Mouse (Mus musculus): ENCODE measurements around the gene Epm2a. TPM values are rescaled to one million over a fixed set of nuclear protein-coding genes. Genes with fewer than 3 reads are reported as not detected.
"Not testable (repeated sequence)": the region's sequence is repeated elsewhere in the genome, so short reads cannot be mapped to it uniquely, and the experiment has no call there.

Gene Epm2a
- polyA plus RNA-seq (2015; fragmentation: Nextera tagmentation; extraction: Ambion mirVana) = 0.71 and 1.6 TPM in 2 replicates

- WGBS = under 1% methylated on average over 88 of the region's 106 CpGs
- 0 out of 2 replicates have a peak, but pooled peaks cover 4% of the 10 kb centered on the region for H3K4me1 ChIP-seq (replicated peaks)
- peak within 1 kb of the TSS; percentile 66 for H3K4me2 ChIP-seq (replicated peaks)
- peak within 1 kb of the TSS; percentile 69 for H3K4me3 ChIP-seq (replicated peaks)
- 0 out of 2 replicates have a peak, but pooled peaks cover 4% of the 10 kb centered on the region for H3K27me3 ChIP-seq
- peak within 1 kb of the TSS; percentile 98 for H3K27ac ChIP-seq
- H3K9me3 ChIP-seq = peaks cover 6% of the 10 kb centered on the region; the same call in 1 of the 2 replicates
- peak; percentile 98 for ATAC-seq
- no peaks in the 10 kb centered on the region for H3K36me3 ChIP-seq
- peak within 1 kb of the TSS; percentile 89 for H3K9ac ChIP-seq (replicated peaks)
Measured at GRCm38 (mm10) chr10:11343205-11344141, at the start of gene Epm2a. TSS of gene Epm2a (plus strand) at chr10:11343404.

GRCm38 (mm10) chr10:11298418-11298817 lies 44.8 kb upstream of the Epm2a start:
- Histone ChIP-seq H3K9me3 (no peaks in the 10 kb centered on the region), H3K36me3 (peaks cover 13% of the 10 kb centered on the region), H3K27me3 (no peaks in the 10 kb centered on the region), H3K4me3 (replicated peaks) (no peak overlapping the region), H3K4me2 (replicated peaks) (no peak overlapping the region), H3K9ac (replicated peaks) (no peak overlapping the region), H3K4me1 (replicated peaks) (peaks cover 3% of the 10 kb centered on the region; the same call in 1 of the 2 replicates), H3K27ac (no peak overlapping the region)
- no peak for ATAC-seq
- WGBS = 95% methylated on average over 6 of the region's 6 CpGs

- 90% methylated on average over 9 of the region's 9 CpGs for WGBS
- ATAC-seq = no peak
Measured at GRCm38 (mm10) chr10:11305365-11306053, 37.7 kb upstream of the Epm2a start.

GRCm38 (mm10) chr10:11306054-11306367 lies 37.2 kb upstream of the Epm2a start:
- 69% methylated on average over 2 of the region's 2 CpGs for WGBS
- no peak overlapping the region for H3K4me3 ChIP-seq (replicated peaks)
- no peak overlapping the region for H3K9ac ChIP-seq (replicated peaks)
- no peak for ATAC-seq
- H3K27me3 ChIP-seq = no peaks in the 10 kb centered on the region
- 0 out of 2 replicates have a peak, but pooled peaks cover 4% of the 10 kb centered on the region for H3K36me3 ChIP-seq
- H3K9me3 ChIP-seq = 0 out of 2 replicates have a peak, but pooled peaks cover 3% of the 10 kb centered on the region
- H3K27ac ChIP-seq = no peak overlapping the region
- H3K4me2 ChIP-seq (replicated peaks) = no peak overlapping the region
- no peaks in the 10 kb centered on the region for H3K4me1 ChIP-seq (replicated peaks)

More at GRCm38 (mm10) chr10:11305365-11306053, 37.7 kb upstream of the Epm2a start:
- no peak overlapping the region for H3K4me3 ChIP-seq (replicated peaks)
- H3K36me3 ChIP-seq = 0 out of 2 replicates have a peak, but pooled peaks cover 4% of the 10 kb centered on the region
- H3K9me3 ChIP-seq = 0 out of 2 replicates have a peak, but pooled peaks cover 3% of the 10 kb centered on the region
- H3K4me2 ChIP-seq (replicated peaks) = no peak overlapping the region
- H3K9ac ChIP-seq (replicated peaks) = no peak overlapping the region
- no peaks in the 10 kb centered on the region for H3K4me1 ChIP-seq (replicated peaks)
- H3K27ac ChIP-seq = no peak overlapping the region
- H3K27me3 ChIP-seq = no peaks in the 10 kb centered on the region

DNA sequence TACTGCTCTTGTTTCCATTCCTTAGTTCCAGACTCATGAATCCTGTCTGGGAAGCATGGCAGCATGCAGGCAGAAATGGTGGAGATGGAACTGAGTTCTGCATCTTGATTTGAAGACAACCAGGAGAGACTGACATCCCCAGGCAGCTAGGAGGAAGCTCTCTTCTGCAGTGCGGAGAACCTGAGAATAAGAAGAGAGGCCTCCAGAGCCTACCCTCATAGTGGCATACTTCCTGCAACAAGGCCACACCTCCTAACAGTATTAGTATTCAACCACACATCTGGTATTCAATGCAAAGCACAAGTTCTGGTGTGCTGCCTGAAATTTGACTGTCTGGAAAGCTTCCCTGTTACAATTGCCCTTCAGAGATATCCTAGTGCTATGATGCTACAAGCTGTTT lies 33.3 kb upstream of the Epm2a start:
- Histone ChIP-seq H3K4me2 (replicated peaks) (no peak overlapping the region), H3K27ac (no peak overlapping the region), H3K4me3 (replicated peaks) (no peak overlapping the region), H3K9ac (replicated peaks) (no peak overlapping the region), H3K27me3 (no peaks in the 10 kb centered on the region), H3K4me1 (replicated peaks) (no peaks in the 10 kb centered on the region), H3K36me3 (0 out of 2 replicates have a peak, but pooled peaks cover 4% of the 10 kb centered on the region), H3K9me3 (0 out of 2 replicates have a peak, but pooled peaks cover 3% of the 10 kb centered on the region)
- WGBS = 95% methylated on average over 1 of the region's 1 CpGs
- no peak for ATAC-seq

DNA sequence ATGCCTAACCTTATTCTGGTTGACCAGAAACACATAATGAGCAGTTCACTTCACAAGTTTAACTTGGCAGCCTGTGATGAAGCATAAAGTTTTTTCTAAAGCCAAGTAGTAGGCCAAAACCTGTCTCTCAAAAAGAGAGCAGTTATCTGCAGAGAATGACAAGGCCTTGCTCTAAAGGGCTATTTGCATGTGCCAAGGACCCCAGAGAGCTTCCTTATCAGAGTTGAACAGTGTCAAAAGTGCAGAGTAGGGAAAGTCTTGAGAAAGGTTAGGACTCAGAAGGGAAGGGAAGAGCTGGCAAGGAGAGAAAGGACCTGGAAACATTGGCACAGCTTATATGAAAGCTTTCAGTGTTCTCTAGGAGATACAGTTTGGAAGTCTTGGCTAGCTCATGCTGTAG lies 32.7 kb upstream of the Epm2a start:
- no peaks in the 10 kb centered on the region for H3K4me1 ChIP-seq (replicated peaks)
- H3K9me3 ChIP-seq = 0 out of 2 replicates have a peak, but pooled peaks cover 3% of the 10 kb centered on the region
- no peak overlapping the region for H3K27ac ChIP-seq
- no peak for ATAC-seq
- no peak overlapping the region for H3K9ac ChIP-seq (replicated peaks)
- 0 out of 2 replicates have a peak, but pooled peaks cover 4% of the 10 kb centered on the region for H3K36me3 ChIP-seq
- no peaks in the 10 kb centered on the region for H3K27me3 ChIP-seq
- H3K4me3 ChIP-seq (replicated peaks) = no peak overlapping the region
- no peak overlapping the region for H3K4me2 ChIP-seq (replicated peaks)

DNA sequence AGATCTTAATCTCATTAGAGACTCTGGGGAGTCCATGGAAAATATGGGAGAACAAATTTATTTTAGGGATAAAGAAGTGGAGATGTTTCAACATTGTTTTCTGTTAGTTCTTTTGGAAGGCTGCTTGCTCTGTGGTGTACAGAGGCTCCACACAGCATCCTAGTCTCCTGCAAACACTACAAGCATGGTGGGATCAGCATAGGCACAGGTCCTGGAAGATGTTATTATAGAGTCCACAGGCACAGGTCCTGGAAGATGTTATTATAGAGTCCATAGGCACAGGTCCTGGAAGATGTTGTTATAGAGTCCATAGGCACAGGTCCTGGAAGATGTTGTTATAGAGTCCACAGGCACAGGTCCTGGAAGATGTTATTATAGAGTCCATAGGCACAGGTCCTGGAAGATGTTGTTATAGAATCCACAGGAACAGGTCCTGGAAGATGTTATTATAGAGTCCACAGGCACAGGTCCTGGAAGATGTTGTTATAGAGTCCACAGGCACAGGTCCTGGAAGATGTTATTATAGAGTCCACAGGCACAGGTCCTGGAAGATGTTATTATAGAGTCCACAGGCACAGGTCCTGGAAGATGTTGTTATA lies 25.2 kb upstream of the Epm2a start:
- H3K9ac ChIP-seq (replicated peaks); H3K9me3 ChIP-seq; H3K27me3 ChIP-seq; H3K4me3 ChIP-seq (replicated peaks); H3K27ac ChIP-seq; ATAC-seq; H3K36me3 ChIP-seq; H3K4me2 ChIP-seq (replicated peaks); H3K4me1 ChIP-seq (replicated peaks): not testable (repeated sequence)

- Histone ChIP-seq H3K4me3 (replicated peaks) (no peak overlapping the region), H3K9ac (replicated peaks) (no peak overlapping the region), H3K36me3 (no peaks in the 10 kb centered on the region), H3K27ac (no peak overlapping the region), H3K4me2 (replicated peaks) (no peak overlapping the region), H3K9me3 (no peaks in the 10 kb centered on the region), H3K27me3 (no peaks in the 10 kb centered on the region), H3K4me1 (replicated peaks) (no peaks in the 10 kb centered on the region)
- ATAC-seq = no peak
- WGBS = 76% methylated on average over 1 of the region's 1 CpGs
Measured at GRCm38 (mm10) chr10:11319446-11319970, 23.7 kb upstream of the Epm2a start.

- no peaks in the 10 kb centered on the region for H3K27me3 ChIP-seq
- 89% methylated on average over 7 of the region's 7 CpGs for WGBS
- no peaks in the 10 kb centered on the region for H3K36me3 ChIP-seq
- H3K4me1 ChIP-seq (replicated peaks) = no peaks in the 10 kb centered on the region
- no peaks in the 10 kb centered on the region for H3K9me3 ChIP-seq
- no peak overlapping the region for H3K4me2 ChIP-seq (replicated peaks)
- no peak overlapping the region for H3K9ac ChIP-seq (replicated peaks)
- H3K4me3 ChIP-seq (replicated peaks) = no peak overlapping the region
- H3K27ac ChIP-seq = no peak overlapping the region
- no peak for ATAC-seq
Measured at GRCm38 (mm10) chr10:11322316-11322715, 20.9 kb upstream of the Epm2a start.

DNA sequence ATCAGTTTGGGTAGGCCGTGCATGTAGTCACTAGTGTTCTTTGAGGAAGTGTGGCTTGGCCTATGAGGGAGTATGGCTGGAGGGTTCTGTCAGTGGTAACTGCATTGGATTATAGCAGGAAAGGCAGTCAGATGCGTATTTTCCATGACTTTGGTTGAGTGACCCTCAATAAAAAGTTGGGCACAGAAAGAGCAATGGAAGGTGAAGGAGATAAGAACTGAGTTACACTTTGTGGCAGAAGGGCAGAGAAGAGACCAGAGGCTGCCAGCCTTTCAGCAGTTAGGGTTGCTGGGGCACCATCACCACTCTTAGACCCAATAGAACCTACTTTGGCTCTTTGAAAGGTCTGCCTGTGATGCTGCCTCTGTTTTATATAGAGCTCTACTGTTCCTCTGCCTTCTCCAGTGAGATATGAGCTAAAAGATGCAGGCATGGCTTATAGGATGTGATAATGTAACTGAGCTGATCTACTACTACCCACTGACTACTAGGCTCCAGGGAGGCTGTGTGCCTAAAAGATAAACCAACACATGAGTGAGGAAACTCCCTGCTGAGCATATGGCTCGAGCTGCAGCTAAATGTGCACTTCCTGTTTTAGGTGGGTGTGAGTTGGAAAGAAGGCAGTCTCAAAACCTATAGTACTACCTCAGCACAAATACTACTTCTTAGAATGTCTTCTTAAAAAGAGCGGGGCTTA lies 19.9 kb upstream of the Epm2a start:
- Histone ChIP-seq H3K4me3 (replicated peaks) (no peak overlapping the region), H3K4me2 (replicated peaks) (no peak overlapping the region), H3K9ac (replicated peaks) (no peak overlapping the region), H3K9me3 (no peaks in the 10 kb centered on the region), H3K27me3 (no peaks in the 10 kb centered on the region), H3K36me3 (no peaks in the 10 kb centered on the region), H3K27ac (no peak overlapping the region), H3K4me1 (replicated peaks) (no peaks in the 10 kb centered on the region)
- no peak for ATAC-seq
- WGBS = 79% methylated on average over 4 of the region's 4 CpGs

- 89% methylated on average over 3 of the region's 3 CpGs for WGBS
- no peak overlapping the region for H3K4me3 ChIP-seq (replicated peaks)
- ATAC-seq = no peak
Measured at GRCm38 (mm10) chr10:11326526-11326925, 16.7 kb upstream of the Epm2a start.

More at GRCm38 (mm10) chr10:11326526-11326925, 16.7 kb upstream of the Epm2a start:
- no peak overlapping the region for H3K9ac ChIP-seq (replicated peaks)
- no peak overlapping the region for H3K27ac ChIP-seq
- no peaks in the 10 kb centered on the region for H3K4me1 ChIP-seq (replicated peaks)
- no peaks in the 10 kb centered on the region for H3K9me3 ChIP-seq
- no peak overlapping the region for H3K4me2 ChIP-seq (replicated peaks)
- no peaks in the 10 kb centered on the region for H3K36me3 ChIP-seq
- no peaks in the 10 kb centered on the region for H3K27me3 ChIP-seq
